Mouse (Mus musculus): ENCODE data around the gene Rnasel.

DNA sequence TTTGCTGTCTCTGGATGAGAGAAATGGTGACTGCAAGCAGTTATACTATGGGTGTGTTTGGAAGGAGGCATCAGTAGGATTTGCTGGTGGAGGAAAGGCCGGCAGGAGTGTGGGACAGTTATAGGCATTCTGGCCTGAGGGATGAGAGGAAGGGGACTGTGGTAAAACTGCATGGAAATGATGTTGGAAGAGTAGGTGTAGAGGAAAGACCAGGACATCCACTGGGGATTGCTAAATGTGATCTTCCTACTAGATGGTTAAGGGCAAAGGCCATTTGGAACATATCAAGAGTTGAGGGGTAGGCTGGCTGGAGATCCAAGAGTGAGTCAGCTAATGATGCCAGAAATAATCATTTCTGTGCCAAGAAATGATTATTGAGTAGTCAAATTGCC, 21.5 kb downstream of the Rnasel start:
- TF ChIP-seq POLR2A (IDR thresholded peaks at IDR 0.05; ENCODE audit: low read depth, low read length) (no peak), CTCF (IDR thresholded peaks at IDR 0.05; ENCODE audit: extremely low read depth, insufficient read length, insufficient replicate concordance, low read depth, low read length) (no peak)

Data from small intestine, adult 2 months (tissue).